Mouse (Mus musculus): ENCODE data around the gene Vmo1. TPM values are rescaled to one million over a fixed set of nuclear protein-coding genes. Genes with fewer than 3 reads are reported as not detected.
A peak's percentile ranks its signal among the peaks of the same experiment; 100 is the strongest.

Vmo1 gene
- polyA plus RNA-seq (2015; fragmentation: Nextera tagmentation; extraction: Ambion mirVana), result 0.44 and 0.65 TPM in 2 replicates

GRCm38 (mm10) chr11:70514288-70514687 is at the start of gene Vmo1:
Gene Vmo1, minus strand, starts transcription at chr11:70514616.
- H3K27me3 ChIP-seq (ENCODE audit: control insufficient read depth, insufficient read depth, low read depth, low read length), result peaks cover 3% of the 10 kb centered on the region; the same call in 1 of the 2 replicates
- H3K9me3 ChIP-seq (replicated peaks; ENCODE audit: control insufficient read depth, low read length), result no peaks in the 10 kb centered on the region
- H3K36me3 ChIP-seq (ENCODE audit: control insufficient read depth, insufficient read depth), result no peaks in the 10 kb centered on the region
- H3K27ac ChIP-seq (ENCODE audit: low read length), result no peak within 1 kb of the TSS
- WGBS (ENCODE audit: insufficient replicate concordance), result 81% methylated on average over 7 of the region's 7 CpGs
- H3K4me1 ChIP-seq (ENCODE audit: control insufficient read depth, low read depth, low read length), result peaks cover 13% of the 10 kb centered on the region
- no peak within 1 kb of the TSS for H3K9ac ChIP-seq (ENCODE audit: low read depth, low read length)
- no peak for ATAC-seq (ENCODE audit: low read depth)
- H3K4me2 ChIP-seq (ENCODE audit: low read depth, low read length), result no peak within 1 kb of the TSS
- no peak within 1 kb of the TSS for H3K4me3 ChIP-seq (ENCODE audit: low read depth, low read length)

DNA sequence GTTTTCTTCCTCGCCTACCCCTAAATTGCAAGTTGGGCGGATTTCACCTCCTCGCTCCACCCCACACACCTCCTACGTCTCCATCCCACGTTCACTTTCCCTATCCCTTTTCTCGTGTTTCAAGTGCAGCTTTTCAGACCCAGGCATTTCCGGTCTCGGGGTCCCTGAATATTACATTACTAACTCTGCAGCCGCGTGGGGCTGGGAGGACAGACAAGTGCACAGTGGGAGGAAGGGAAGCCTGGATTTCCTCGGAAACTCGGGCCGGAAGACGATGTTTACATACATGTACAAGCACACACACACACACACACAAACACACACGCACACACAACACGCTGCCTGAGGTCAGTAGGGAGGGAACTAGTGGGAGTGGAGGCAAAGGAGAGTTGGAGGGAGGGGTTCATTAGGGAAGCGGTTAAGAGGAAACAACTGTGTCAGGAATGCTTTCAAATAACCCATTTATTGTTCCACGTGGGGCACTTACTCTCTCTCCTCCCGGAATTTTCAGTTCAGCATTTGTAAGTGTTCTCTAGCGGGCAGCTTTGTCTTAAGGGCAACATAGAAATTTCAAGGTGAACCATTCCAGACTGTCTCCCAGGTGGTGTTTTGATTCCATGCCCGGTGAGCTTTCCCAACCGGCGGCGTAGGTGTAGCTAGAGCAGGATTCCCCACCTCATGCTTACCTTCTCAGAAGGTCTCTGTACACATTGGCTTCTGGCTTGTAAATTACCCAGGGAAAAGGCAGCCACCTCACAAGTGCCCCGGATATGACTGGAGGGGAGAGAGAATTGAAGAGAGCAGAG is 49.3 kb upstream of the Vmo1 start:
- 5% methylated on average over 25 of the region's 25 CpGs for WGBS (ENCODE audit: insufficient replicate concordance)
- peaks cover 27% of the 10 kb centered on the region for H3K4me1 ChIP-seq (ENCODE audit: control insufficient read depth, low read depth, low read length)
- no peak for ATAC-seq (ENCODE audit: low read depth)

DNA sequence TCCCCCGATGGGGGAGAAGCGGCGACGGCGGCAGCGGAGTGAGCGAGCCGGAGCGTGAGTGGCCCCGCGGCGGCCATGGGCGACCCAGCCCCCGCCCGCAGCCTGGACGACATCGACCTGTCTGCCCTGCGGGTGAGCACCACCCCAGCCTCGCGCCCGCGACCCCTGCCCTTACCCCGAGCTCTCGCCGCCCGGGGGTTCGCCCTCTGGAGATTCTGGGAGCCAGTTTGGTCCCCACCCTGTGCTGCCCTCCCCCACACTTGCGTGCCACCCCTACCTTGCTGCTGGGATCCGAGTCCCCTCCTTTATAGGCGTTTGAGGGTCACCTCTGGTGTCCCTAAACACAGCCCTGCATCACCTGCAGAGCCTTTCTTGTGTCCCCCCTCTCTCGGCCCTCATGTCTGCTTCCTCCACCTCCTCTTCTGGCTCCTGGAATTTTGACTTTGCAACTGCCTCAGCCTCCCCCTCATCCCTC is 48.6 kb upstream of the Vmo1 start:
- ATAC-seq (ENCODE audit: low read depth), result peak; percentile 7; the same call in 1 of the 2 replicates
- Histone ChIP-seq H3K4me3 (ENCODE audit: low read depth, low read length) (peak overlapping the region; percentile 73), H3K9ac (ENCODE audit: low read depth, low read length) (peak overlapping the region; percentile 74), H3K4me1 (ENCODE audit: control insufficient read depth, low read depth, low read length) (peaks cover 27% of the 10 kb centered on the region), H3K27me3 (ENCODE audit: control insufficient read depth, insufficient read depth, low read depth, low read length) (no peaks in the 10 kb centered on the region), H3K4me2 (ENCODE audit: low read depth, low read length) (peak overlapping the region; percentile 92), H3K36me3 (ENCODE audit: control insufficient read depth, insufficient read depth) (no peaks in the 10 kb centered on the region), H3K9me3 (replicated peaks; ENCODE audit: control insufficient read depth, low read length) (no peaks in the 10 kb centered on the region), H3K27ac (ENCODE audit: low read length) (peak overlapping the region; percentile 60)
- 0% methylated on average over 31 of the region's 31 CpGs for WGBS (ENCODE audit: insufficient replicate concordance)

More for the DNA sequence above, 49.3 kb upstream of the Vmo1 start:
- Histone ChIP-seq H3K27me3 (ENCODE audit: control insufficient read depth, insufficient read depth, low read depth, low read length) (no peaks in the 10 kb centered on the region), H3K9me3 (replicated peaks; ENCODE audit: control insufficient read depth, low read length) (no peaks in the 10 kb centered on the region), H3K4me2 (ENCODE audit: low read depth, low read length) (peak overlapping the region; percentile 92), H3K27ac (ENCODE audit: low read length) (peak overlapping the region; percentile 69), H3K4me3 (ENCODE audit: low read depth, low read length) (peak overlapping the region; percentile 73), H3K9ac (ENCODE audit: low read depth, low read length) (peak overlapping the region; percentile 74), H3K36me3 (ENCODE audit: control insufficient read depth, insufficient read depth) (no peaks in the 10 kb centered on the region)

DNA sequence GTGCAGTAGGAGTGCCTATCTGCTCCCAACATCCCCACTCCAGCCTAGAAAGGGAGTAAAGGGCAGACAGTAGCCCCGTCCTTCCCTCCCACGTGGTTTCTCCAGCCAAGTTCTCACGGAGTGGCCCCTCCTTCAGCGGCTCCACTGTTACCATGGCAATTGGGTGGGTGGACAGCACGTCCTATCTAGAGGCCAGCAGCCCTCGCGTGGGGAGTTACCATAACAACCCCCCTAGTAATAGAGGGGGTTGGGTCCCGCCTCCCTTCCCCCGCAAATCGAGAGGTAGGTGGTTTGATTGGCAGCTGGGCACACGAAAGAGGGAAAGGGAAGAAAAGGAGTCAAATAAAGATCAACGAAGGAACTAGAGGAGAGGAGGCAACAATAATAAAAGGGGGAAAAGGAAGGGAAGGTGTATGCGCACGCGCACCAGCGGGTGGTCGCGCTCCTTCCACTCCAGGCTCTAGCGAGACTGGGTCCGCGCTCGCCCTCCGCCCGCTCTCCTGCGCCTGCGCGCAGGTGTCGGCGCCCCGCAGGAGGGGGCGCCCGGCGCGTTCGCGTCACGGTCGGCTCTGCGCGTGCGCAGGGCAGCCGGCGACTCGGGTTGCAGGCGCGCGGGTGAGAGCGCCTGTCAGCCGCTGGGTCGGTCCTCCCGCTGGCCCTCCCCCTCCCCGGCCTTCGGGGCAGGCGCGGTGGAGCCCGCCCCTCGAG is 48.0 kb upstream of the Vmo1 start, which contains the start of gene Mink1:
Gene Mink1, plus strand, starts transcription at position 595 of the 708 bp plus-strand sequence.
- Histone ChIP-seq H3K27ac (ENCODE audit: low read length) (peak within 1 kb of the TSS; percentile 69), H3K9me3 (replicated peaks; ENCODE audit: control insufficient read depth, low read length) (no peaks in the 10 kb centered on the region), H3K4me2 (ENCODE audit: low read depth, low read length) (peak within 1 kb of the TSS; percentile 92), H3K4me1 (ENCODE audit: control insufficient read depth, low read depth, low read length) (peaks cover 27% of the 10 kb centered on the region), H3K4me3 (ENCODE audit: low read depth, low read length) (peak within 1 kb of the TSS; percentile 73), H3K36me3 (ENCODE audit: control insufficient read depth, insufficient read depth) (no peaks in the 10 kb centered on the region), H3K9ac (ENCODE audit: low read depth, low read length) (peak within 1 kb of the TSS; percentile 74), H3K27me3 (ENCODE audit: control insufficient read depth, insufficient read depth, low read depth, low read length) (no peaks in the 10 kb centered on the region)
- under 1% methylated on average over 53 of the region's 57 CpGs for WGBS (ENCODE audit: insufficient replicate concordance)
- peak; percentile 89 for ATAC-seq (ENCODE audit: low read depth)

DNA sequence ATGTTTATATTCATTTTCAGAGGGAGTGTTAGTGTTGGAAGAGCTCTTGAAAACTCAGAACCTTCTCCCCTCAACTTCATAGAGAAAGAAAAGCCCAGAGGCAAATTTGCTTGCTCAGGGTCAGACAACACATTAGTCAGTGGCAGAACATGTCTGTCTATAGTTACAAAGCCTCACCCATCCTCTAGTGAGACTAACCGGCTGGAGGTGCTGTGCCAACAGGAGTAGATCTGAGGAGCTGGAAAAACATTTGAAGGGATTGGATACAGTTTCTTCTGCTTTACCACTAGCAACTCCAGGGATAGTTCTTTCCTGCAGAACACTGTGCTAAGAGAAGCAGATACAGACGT is 47.5 kb upstream of the Vmo1 start:
- H3K9me3 ChIP-seq (replicated peaks; ENCODE audit: control insufficient read depth, low read length), result no peaks in the 10 kb centered on the region
- H3K27ac ChIP-seq (ENCODE audit: low read length), result peak overlapping the region; percentile 38; the same call in 1 of the 2 replicates
- 2% methylated on average over 2 of the region's 2 CpGs for WGBS (ENCODE audit: insufficient replicate concordance)
- no peaks in the 10 kb centered on the region for H3K36me3 ChIP-seq (ENCODE audit: control insufficient read depth, insufficient read depth)
- no peaks in the 10 kb centered on the region for H3K27me3 ChIP-seq (ENCODE audit: control insufficient read depth, insufficient read depth, low read depth, low read length)
- peaks cover 27% of the 10 kb centered on the region for H3K4me1 ChIP-seq (ENCODE audit: control insufficient read depth, low read depth, low read length)
- H3K9ac ChIP-seq (ENCODE audit: low read depth, low read length), result no peak overlapping the region; the same call in 1 of the 2 replicates
- H3K4me3 ChIP-seq (ENCODE audit: low read depth, low read length), result peak overlapping the region; percentile 73
- H3K4me2 ChIP-seq (ENCODE audit: low read depth, low read length), result peak overlapping the region; percentile 92
- ATAC-seq (ENCODE audit: low read depth), result no peak

GRCm38 (mm10) chr11:70557545-70557944 is 43.1 kb upstream of the Vmo1 start:
- no peak for ATAC-seq (ENCODE audit: low read depth)
- Histone ChIP-seq H3K9me3 (replicated peaks; ENCODE audit: control insufficient read depth, low read length) (no peaks in the 10 kb centered on the region), H3K27me3 (ENCODE audit: control insufficient read depth, insufficient read depth, low read depth, low read length) (no peaks in the 10 kb centered on the region), H3K27ac (ENCODE audit: low read length) (no peak overlapping the region), H3K36me3 (ENCODE audit: control insufficient read depth, insufficient read depth) (no peaks in the 10 kb centered on the region), H3K9ac (ENCODE audit: low read depth, low read length) (no peak overlapping the region), H3K4me3 (ENCODE audit: low read depth, low read length) (no peak overlapping the region), H3K4me1 (ENCODE audit: control insufficient read depth, low read depth, low read length) (peaks cover 8% of the 10 kb centered on the region), H3K4me2 (ENCODE audit: low read depth, low read length) (no peak overlapping the region)
- WGBS (ENCODE audit: insufficient replicate concordance), result 79% methylated on average over 9 of the region's 9 CpGs

DNA sequence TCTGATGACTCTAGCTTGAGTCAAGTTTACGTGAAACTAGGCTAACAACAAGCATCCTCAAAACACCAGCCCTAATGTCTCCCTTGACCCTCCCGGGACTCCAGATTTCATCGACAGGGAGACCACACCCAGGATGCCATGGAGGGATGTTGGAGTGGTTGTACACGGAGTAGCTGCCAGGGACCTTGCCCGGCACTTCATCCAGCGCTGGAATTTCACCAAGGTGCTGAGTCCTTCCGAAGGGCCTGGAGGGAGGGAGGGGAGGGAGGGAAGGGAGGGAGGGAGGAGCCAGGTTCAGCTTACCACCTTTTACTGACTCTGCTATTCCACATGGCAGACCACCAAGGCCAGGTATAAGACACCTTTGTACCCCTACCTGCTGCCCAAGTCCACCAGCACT is 39.5 kb upstream of the Vmo1 start:
- Histone ChIP-seq H3K4me1 (ENCODE audit: control insufficient read depth, low read depth, low read length) (no peaks in the 10 kb centered on the region), H3K4me3 (ENCODE audit: low read depth, low read length) (no peak overlapping the region), H3K27ac (ENCODE audit: low read length) (no peak overlapping the region), H3K27me3 (ENCODE audit: control insufficient read depth, insufficient read depth, low read depth, low read length) (no peaks in the 10 kb centered on the region), H3K4me2 (ENCODE audit: low read depth, low read length) (no peak overlapping the region), H3K9ac (ENCODE audit: low read depth, low read length) (no peak overlapping the region), H3K36me3 (ENCODE audit: control insufficient read depth, insufficient read depth) (no peaks in the 10 kb centered on the region), H3K9me3 (replicated peaks; ENCODE audit: control insufficient read depth, low read length) (no peaks in the 10 kb centered on the region)
- ATAC-seq (ENCODE audit: low read depth), result no peak
- WGBS (ENCODE audit: insufficient replicate concordance), result 31% methylated on average over 6 of the region's 7 CpGs

- Histone ChIP-seq H3K4me1 (ENCODE audit: control insufficient read depth, low read depth, low read length) (no peaks in the 10 kb centered on the region), H3K9ac (ENCODE audit: low read depth, low read length) (no peak overlapping the region), H3K4me3 (ENCODE audit: low read depth, low read length) (no peak overlapping the region), H3K36me3 (ENCODE audit: control insufficient read depth, insufficient read depth) (no peaks in the 10 kb centered on the region), H3K9me3 (replicated peaks; ENCODE audit: control insufficient read depth, low read length) (no peaks in the 10 kb centered on the region), H3K27me3 (ENCODE audit: control insufficient read depth, insufficient read depth, low read depth, low read length) (no peaks in the 10 kb centered on the region), H3K4me2 (ENCODE audit: low read depth, low read length) (no peak overlapping the region), H3K27ac (ENCODE audit: low read length) (no peak overlapping the region)
- 68% methylated on average over 8 of the region's 8 CpGs for WGBS (ENCODE audit: insufficient replicate concordance)
- no peak for ATAC-seq (ENCODE audit: low read depth)
Measured at GRCm38 (mm10) chr11:70551526-70551925, 37.1 kb upstream of the Vmo1 start.

GRCm38 (mm10) chr11:70544496-70544895 is 30.1 kb upstream of the Vmo1 start:
- Histone ChIP-seq H3K9me3 (replicated peaks; ENCODE audit: control insufficient read depth, low read length) (no peaks in the 10 kb centered on the region), H3K4me3 (ENCODE audit: low read depth, low read length) (no peak overlapping the region), H3K27ac (ENCODE audit: low read length) (no peak overlapping the region), H3K36me3 (ENCODE audit: control insufficient read depth, insufficient read depth) (no peaks in the 10 kb centered on the region), H3K27me3 (ENCODE audit: control insufficient read depth, insufficient read depth, low read depth, low read length) (peaks cover 29% of the 10 kb centered on the region), H3K4me2 (ENCODE audit: low read depth, low read length) (no peak overlapping the region), H3K9ac (ENCODE audit: low read depth, low read length) (no peak overlapping the region), H3K4me1 (ENCODE audit: control insufficient read depth, low read depth, low read length) (peaks cover 3% of the 10 kb centered on the region; the same call in 1 of the 2 replicates)
- ATAC-seq (ENCODE audit: low read depth), result no peak
- 47% methylated on average over 7 of the region's 7 CpGs for WGBS (ENCODE audit: insufficient replicate concordance)

All from liver, embryonic 16.5 days (tissue).